Mouse (Mus musculus) thymus, adult 2 months (tissue): ENCODE measurements around the gene Adam33.

Source experiments
- CTCF ChIP-seq: fragments of 200-500 bp; IDR thresholded peaks from 2 replicates; pipeline ENCODE4 v1.5.1; 2012; ENCODE audit warnings: mild to moderate bottlenecking, control low read depth, low read length, moderate library complexity, borderline replicate concordance; ENCODE audit not compliant: control insufficient read depth, poor library complexity, insufficient read depth; ENCODE audit errors: extremely low read depth
- POLR2A ChIP-seq: fragments of 200-500 bp; IDR thresholded peaks from 2 replicates; pipeline ENCODE4 v1.6.1; 2012; ENCODE audit warnings: mild to moderate bottlenecking, low read length, control low read depth, moderate library complexity; ENCODE audit not compliant: control insufficient read depth, poor library complexity, insufficient read depth; ENCODE audit errors: extremely low read depth

DNA sequence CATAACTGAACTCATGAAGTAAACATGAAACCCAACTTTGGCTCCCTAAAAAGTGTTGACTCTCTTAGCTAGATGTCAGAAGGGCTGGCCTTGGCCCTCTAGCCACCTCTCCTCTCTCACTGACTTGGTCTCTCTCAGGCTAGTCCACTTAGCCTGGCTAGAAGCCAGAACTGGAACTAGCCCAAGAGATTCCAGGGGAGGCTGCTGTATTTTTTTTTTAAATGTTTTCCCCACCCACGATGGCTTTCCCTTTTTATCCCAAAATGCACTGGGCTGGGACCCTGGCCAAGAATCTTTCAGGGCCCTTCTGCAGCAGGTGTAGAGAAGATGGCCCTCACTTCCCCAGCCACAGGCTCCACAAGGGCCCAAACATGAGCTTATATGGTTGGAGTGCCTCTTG lies 4.2 kb downstream of the Adam33 start:
- TF ChIP-seq POLR2A (no peak), CTCF (no peak)
